Mouse (Mus musculus) heart, postnatal 25 days (tissue): ENCODE measurements around the gene Tapbpl. TPM values are rescaled to one million over a fixed set of nuclear protein-coding genes. Genes with fewer than 3 reads are reported as not detected.

ENCODE experiments used
- DNase-seq: peaks from one replicate; pipeline ENCODE4 v3.0.0; 2022; ENCODE audit warnings: low spot score
- intact Hi-C: fragments of 180-260 bp; cut with DNase I; formaldehyde crosslinking; loops from one replicate; pipeline ENCODE4 v1.15.1; 2025
- total RNA-seq, 2 experiments: library from RNA; stranded (reverse); gene quantifications; 2 replicates each; pipeline ENCODE4 v1.2.3; 2021

Gene Tapbpl
- total RNA-seq, 2 experiments from 2014 or later = 4.1 to 5.0 TPM

DNA sequence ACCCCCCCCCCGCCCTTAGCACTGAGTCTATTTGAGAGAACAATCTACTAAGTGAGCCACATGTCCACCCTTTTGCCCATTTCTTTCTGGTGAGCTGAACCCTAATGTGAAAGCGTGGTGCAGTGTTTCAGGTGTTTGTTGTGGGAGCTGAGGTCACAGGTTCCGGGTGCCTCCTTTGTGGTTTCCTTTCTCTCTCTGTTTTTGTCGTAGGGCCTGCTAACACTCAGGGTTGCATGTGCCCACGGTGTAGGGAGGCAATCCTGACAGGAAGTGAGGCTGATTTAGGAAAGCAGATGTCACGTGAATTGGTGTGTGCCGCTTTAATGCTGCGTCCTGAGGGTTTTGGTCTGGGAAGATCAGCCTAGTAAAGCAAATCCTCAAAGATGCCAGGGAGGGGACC lies 9.9 kb upstream of the Tapbpl start:
- intact Hi-C loops = no loop called here

DNA sequence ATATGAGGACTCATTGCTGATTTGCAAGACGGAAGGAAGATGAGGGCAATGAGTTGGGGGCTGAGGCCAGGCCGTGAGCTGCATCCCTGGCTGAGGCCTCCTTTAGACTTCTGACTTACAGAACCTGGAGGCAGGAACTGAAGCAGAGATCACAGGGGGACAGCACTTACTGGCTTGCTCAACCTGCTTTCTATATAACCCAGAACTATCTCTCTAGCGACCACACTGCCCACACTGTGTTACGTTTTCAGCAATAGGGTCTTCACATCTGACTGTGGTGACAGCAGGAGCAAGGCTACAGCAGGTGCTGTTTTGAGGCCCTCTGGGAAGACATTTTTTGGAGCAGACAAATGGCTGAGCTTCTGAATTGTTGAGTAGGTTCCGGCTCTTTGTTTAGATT lies 9.0 kb upstream of the Tapbpl start:
- DNase-seq = no peak
- intact Hi-C loops = no loop called here

More for the DNA sequence above, 9.9 kb upstream of the Tapbpl start:
- DNase-seq = no peak

DNA sequence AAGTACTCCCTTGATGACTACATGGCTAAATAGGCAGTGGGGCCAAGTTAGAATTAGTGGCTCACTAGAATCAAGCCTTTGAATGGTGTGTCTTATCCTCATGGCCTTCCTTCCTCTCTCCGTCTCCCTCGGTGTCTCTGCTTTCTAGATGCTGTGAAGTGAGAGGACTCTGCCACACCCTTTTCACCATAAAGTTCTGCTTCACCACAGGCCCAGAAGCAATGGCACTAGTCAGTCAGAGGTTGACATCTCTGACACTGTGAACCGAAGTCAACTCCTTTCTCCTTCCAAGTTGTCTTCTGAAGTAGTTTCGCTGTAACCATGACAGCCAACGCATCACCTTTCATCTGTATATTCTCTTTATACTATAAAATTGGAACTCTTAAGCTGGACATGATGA lies 7.9 kb upstream of the Tapbpl start:
- intact Hi-C loops = no loop called here
- DNase-seq = no peak

DNA sequence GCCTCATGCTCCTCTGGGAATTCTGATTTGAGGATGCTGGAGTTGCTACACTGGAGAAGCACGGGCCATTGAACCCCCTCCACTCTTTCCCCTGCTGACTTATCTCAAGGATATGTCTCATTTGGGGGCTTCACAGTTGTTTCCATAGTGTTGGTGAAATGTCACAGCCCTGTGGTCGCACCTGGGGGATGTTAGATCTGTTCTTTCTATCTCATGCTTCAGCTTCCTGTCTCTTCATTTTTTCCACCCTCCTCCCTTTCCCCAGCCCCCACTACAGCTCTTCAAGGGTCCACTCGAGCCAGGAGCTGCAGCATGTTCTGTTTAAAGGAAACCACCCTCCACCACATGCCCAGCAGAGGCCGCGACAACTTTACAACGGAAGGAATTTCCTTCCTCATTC lies 6.7 kb upstream of the Tapbpl start:
- intact Hi-C loops = no loop called here
- no peak for DNase-seq

DNA sequence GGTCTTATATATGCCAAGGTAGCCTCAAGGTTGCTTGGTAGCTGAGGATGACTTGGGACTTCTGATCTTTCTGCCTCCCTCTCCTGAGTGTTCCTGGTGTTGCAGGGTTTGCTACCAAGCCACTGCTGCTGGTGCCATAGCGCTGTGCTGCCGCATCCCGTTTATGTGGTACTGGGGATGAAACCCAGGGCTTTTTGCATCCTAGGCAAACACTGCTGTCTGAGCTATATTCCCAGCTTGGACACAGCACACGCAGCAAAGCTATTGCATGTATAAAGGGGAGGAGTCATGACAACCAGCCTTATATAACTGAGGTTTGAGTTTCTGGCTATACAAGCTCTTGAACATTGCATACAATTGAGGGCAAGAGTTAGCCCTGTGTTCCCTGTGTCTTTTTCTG lies 5.8 kb upstream of the Tapbpl start:
- intact Hi-C loops = no loop called here
- DNase-seq = no peak

DNA sequence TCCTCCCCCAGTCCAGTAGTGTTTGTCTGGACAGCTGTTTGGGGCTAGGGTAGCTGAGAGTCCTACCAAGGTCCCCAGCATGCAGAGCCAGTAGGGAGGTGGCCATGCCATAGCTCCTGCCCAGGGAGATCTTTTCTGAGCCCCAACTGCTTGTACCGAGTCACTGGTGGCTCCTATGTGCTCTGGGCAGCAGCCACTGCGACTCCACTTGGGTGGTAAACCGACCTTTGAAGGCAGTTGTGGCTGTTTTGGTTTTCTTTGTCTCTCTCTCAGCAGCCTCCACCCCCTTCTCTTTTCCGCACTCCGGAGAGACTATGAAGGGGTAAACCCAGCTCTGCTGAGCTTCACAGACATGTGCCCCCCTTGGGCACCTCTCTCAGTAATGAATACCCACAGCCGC lies 5.1 kb upstream of the Tapbpl start, which contains the start of gene Cd27:
TSS of gene Cd27 (minus strand) at position 229 of the 400 bp plus-strand sequence.
- no peak for DNase-seq
- intact Hi-C loops = no loop called here

DNA sequence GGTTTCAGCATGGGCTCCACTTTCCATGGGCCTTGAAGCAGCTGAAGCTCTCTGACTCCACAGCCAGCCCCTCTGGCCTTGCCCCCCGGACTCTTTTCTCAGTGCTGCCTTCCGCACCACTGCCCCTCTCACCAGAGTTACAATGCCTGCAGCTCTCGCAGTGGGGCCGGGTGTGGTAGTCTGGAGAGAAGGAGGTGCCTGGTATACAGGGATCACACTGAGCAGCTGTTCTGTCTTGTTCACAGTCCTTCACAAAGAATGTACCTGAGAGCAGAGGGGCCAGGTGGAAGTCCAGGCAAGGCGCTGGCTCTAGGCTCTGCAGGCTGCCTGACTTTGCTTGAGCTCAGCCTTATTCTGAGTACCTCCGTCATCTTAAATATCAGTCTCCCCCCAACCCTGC lies 4.7 kb upstream of the Tapbpl start:
- no peak for DNase-seq
- intact Hi-C loops = no loop called here

DNA sequence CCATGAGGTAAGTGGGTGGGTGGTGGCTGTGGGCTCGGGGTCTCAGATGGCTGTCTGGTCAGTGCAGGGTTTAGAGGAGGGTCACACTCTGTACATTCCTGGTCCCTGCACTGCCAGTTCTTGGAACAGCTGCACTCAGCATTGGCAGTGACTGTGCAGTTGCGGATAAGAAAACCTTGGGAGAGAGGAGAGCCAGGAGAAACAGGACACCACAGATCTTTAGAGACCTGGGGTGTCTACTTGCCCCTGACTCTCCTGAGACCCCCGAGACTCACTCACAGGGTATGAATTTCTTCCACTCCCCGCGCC lies 2.8 kb upstream of the Tapbpl start:
- DNase-seq = no peak
- intact Hi-C loops = no loop called here

DNA sequence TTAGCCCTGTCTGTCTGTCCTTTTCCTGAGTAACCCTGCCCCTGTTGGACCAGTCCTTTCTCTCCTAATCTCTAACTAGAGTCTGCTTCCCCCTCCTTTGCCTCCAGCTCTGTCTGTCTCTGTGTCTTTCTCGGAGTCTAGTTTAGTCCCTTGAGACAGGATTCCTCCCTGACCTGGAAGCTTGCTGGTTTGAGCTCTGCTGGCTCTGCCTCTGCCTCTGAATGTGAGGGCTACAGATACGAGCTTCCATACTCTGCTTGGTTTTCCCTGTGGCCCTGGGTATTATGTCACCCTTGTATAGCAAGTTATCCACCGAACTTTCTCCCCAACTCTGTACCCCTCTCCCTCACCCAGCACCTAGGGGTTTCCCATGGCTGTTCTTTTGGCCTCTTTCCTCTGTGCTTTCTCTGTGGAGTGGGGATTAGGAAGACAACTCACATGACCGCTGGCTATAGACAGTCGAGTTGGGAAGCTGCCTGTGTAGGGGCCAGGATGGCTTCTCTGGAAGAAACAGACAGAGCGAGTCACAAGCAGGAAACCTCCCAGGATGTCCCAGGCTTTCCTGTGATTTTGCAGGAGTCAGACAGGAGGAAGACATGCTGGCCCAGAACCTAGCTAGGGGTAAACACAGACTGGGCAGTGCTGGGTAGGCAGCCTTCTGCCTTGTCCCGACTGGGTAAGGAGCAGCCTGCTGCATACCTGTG lies 2.3 kb upstream of the Tapbpl start:
- intact Hi-C loops = no loop called here
- no peak for DNase-seq

DNA sequence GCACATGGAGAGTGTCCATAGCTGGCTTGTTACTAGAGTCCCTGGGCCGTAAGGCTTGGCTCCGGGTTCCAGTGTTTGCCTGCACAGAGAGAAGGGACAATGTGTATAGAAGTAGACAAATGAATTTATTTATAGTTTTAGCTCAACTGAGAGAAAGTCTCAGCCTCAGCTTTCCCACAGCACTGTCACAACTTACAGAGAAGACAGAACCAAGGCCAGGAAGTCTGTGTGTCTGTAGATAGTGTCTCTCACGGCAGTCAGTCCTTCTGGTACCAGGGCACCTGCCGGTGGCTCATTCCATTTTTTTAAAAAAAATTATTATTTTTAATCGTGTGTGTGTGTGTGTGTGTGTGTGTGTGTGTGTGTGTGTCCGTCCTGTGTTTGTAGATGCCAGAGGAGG lies 856 bp upstream of the Tapbpl start:
- intact Hi-C loops = no loop called here
- DNase-seq = no peak

DNA sequence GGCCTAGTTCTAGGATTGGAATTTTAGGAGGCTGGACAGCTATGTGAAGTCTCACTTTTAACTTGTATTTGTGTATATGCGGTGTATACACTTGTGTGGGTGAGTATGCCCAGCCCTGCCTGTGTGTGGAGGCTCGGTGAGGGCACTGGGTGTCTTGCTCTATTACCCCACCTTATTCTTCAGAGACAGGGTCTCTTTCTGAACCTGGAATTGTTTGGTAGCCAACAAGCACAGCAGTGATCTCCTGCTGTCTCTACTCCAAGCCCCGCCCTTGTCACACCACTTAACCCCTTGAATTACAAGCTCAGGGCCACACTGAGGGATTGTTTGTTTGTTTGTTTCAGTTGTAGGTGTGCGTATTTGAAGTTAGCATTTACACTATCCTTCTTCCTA lies 381 bp upstream of the Tapbpl start:
- intact Hi-C loops = no loop called here

DNA sequence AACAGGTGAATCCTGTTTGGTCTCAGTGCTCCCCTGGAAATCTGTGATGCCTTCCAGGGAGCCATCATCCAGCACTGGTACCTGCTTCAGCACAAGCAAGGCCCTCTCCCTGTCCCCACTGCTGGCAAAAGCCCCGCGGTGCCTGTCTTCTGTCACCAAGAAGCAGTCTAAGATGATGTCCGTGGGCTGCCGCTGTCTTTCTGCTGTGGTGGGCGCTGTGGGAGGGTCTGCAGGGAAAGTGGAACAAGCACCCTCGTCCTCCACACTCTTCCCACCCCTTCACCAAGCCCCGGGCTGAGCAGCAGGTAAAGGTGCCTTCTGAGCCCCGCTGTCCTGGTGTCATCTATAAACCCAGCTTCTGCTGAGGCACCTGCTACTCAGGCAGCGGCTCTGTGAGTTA lies 1.1 kb downstream of the Tapbpl start:
- intact Hi-C loops = no loop called here
- no peak for DNase-seq

More for the DNA sequence above, 381 bp upstream of the Tapbpl start:
- DNase-seq = no peak

DNA sequence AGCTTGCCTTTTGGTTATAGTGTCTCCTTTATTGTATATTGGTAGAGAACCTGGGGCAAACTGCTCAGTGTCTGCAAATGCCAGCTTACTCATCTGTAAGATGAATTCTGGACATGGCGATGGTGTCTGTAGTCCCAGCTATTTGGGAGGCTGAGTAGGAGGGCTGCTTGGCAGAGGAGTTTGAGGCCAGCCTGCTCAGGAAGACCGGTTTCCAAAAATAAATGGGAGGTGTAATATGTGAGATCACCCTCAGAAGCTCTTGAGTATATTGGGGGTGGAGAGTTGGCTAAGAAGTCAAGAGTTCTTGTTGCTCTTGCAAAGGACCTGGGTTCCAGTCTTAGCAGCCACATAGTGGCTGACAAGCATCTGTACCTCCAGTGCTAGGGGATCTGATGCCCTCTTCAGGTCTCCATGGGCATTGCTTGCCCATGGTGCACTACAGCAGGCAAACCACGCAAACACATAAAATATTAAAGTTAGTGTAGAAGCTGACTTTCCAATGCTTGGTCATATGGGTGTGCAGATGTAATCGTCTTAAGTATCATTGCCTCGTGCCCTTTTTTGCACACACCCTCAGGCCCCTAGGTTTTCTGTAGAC lies 6.0 kb downstream of the Tapbpl start:
- no peak for DNase-seq
- intact Hi-C loops = no loop called here

DNA sequence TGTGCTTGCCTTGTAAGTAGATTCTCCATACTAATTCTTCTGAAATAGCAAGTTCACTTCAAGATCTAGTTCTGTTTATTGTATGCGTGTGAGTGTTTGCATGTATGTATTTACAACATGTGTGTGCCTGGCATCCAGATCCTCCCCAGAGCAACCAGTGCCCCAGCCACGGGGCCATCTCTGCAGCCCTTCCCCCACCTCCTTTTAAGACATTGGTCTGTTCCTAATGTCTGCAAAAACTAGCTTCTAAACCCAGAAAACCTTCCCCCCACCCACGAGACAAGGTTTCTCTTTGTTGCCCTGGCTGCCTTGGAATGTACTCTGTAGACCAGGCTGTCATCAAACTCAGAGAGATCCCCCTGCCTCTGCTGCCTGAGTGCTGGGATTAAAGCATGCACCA lies 9.1 kb downstream of the Tapbpl start:
- intact Hi-C loops = loop anchor here (2.0 kb wide), 1 partner anchor 42 kb away; no protein-coding TSS in a partner anchor
- no peak for DNase-seq

DNA sequence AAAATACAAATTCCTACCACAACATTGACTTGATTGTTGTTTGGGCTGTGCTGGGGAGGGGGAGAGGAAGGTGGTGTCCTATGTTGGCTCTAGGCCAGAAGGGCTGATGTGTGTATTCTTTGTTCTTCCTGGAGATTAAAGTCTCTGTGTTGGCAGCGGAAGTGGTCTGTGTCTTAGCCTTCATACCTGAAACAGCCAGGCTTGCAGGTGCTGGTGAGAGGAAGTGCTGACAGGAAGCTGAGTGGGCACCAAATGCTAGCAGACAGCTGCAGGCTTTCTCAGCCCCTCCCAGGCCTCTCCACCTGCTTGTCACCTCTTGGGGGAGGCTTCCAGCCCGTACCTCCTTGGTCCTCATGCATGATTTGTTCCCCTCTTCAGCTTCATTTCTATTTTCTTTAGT lies 9.5 kb downstream of the Tapbpl start:
- intact Hi-C loops = loop anchor here (2.0 kb wide), 1 partner anchor 43 kb away; no protein-coding TSS in a partner anchor
- no peak for DNase-seq

DNA sequence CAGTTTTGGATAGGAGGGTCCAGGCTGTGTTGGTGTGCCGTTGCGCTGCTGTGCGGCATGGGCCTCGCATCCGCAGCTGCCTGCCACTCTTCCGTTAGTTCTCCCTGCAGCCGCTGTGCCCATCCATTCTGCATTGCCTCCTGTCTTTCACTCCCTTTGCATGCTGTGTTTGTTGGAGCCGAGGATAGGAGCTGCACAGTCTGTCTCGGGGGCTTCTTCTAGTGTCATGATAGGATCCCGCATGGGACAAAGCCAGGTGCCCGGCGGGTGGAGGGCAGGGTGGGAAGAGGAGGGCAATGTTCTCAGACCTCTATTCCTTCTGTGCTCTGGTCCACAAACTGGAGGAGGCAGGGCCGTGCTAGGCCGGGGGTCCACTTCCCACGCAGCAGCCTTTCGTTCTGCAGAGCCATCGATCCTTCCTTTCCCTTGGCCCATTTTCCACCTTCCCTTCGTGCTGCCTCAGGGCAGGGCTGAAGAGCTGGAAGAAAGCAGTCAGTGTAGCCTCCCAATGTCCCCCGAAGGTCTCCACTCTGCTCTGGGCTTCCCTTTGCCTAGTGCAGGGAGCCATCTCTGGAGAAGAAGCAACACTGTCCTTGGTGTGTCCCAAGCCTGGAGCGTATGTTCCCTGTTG lies 10.4 kb downstream of the Tapbpl start:
- intact Hi-C loops = no loop called here
- no peak for DNase-seq

DNA sequence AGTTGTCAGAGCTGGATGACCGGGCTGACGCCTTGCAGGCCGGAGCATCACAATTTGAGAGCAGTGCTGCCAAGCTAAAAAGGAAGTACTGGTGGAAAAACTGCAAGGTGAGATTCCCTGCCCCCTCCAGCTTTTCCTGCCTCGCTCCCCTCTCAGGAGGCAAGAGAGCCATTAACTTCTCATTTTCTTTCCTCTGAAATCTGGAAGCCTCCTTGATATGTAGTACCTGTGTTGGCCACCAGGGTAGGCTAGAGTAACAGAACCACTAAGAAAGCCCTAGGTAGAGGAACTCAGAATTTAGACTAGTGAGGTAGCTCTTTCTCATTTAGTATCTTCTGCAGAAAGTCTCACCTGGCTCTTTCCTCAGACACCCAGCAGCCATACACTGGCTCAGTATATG lies 12.7 kb downstream of the Tapbpl start:
- DNase-seq = no peak
- intact Hi-C loops = loop anchor here (1.0 to 5.0 kb wide), 2 partner anchors 51 to 148 kb away; no protein-coding TSS in a partner anchor

DNA sequence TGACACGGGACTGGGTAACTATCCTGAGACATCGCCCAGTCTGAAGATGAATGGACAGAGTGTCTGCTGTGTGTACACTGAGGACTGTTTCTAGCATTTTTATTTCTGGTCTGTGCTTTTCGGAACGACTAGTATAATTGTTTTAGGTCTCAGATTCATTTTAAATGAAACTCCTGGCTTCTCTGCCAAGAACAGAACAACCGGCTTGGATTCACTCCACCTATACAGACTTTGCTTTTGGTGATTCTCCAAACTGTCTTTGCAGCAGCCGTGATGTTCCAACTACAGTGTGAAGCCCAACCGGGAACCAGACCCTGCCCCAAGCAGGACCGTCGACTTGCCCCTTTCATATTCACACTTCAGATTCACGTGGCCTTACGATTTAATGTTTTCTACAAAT lies 13.8 kb downstream of the Tapbpl start:
- DNase-seq = no peak
- intact Hi-C loops = loop anchor here (5.0 kb wide), 1 partner anchor 149 kb away; no protein-coding TSS in a partner anchor

DNA sequence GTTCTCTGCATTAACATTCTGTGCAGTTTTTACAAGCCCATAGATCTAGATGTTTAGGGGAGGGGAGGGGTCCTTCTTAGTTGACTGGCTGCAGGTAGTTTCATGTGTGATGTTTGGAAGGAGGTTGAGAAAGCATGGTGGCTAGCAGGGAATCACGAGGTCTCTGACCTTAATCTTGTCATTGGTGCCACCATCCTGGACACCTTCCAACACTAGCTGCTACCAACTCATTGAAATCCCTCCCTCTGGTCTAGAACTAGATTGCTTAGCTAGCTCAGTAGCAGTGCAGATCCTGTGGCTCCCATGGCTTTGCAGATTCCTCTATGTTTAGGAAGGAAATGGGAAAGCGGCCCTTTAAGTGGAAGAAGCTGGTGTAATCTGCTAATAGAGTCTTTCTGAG lies 14.8 kb downstream of the Tapbpl start:
- intact Hi-C loops = loop anchor here (5.0 kb wide), 1 partner anchor 150 kb away; no protein-coding TSS in a partner anchor
- no peak for DNase-seq

DNA sequence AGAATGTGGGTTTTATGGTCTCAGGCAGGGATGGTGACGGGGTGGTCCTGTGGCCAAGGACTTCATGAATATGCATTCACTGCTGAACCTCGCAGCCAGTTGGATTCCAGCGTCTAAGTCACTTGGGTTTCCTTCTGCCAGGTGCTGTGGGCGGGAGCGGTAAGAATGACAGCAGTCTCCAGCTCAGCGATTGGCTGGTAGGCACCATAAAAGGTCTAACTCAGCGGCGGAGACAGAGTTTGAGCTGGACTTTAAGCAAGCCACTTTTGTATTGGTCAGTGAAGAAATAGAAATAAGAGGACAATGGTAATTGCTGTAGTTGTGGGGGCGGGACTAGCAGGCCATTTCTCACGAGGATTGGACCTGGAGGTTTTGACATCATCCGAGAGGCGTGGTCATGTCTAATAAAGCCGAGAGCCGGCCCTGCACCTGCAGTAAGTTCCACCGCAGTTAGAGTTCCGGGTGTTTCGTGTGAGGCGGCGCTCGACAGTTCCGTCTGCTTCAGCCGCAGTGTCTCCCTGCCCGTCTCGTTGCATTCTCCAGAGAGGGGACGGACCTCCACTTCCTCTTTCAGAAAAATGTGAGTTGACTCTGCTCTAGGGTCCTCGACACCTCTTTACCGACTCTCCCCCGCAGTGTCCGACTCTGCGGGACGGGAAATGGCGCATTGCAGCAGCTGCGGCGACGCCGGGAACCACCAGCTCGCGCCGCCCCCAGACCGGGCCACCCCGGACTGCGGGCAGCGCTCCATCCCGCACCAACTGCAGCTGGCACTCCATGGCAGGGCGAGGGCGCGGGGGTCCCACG lies 16.3 kb downstream of the Tapbpl start, which contains the start of gene Vamp1:
TSS of gene Vamp1 (plus strand) at position 404 of the 807 bp plus-strand sequence.
- intact Hi-C loops = loop anchor here (2.0 to 5.0 kb wide), 2 partner anchors 23 to 152 kb away; no protein-coding TSS in a partner anchor

More for the DNA sequence above, 16.3 kb downstream of the Tapbpl start, which contains the start of gene Vamp1:
- DNase-seq = peak; percentile 92
